8 mouse cellular contexts compared by ENCODE assay signal in the genomic region with DNA sequence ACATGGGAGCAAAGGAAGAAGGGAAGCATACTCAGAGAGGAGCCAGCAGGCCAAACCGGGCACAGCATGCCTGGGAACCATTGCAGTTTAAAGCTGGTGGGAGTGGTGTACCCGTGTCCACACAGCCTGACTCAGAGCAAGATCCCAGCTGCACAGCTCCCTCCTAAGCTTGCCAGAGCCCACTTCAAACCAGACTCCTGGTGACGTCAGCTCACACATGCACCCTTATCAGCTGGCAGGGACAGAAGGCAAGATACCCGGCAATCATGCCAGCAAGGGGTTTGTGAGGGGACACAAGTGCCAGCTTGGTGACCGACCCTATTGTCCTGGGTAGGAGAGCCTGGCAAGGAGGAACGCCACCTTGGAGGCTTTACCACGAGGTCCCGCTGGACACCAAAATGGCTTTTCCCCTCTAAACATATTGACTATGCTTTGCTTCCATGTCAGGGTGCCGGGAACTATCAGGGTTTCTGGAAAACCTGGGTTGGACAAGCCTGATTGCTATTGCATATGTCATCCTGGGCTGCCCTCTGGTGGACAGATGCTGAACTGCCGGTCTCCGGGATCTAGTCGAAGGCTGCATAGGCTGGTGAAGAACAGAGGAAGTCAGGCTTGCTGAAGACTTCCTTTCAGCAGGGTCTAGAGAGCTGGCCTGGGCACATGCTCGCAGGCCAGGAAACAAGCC. TPM values are rescaled to one million over a fixed set of nuclear protein-coding genes. Genes with fewer than 3 reads are reported as not detected.
DNase-seq lines count a peak whose midpoint lies in the region; ATAC-seq and TF ChIP-seq lines count a peak whose summit lies in the region.

No protein-coding gene starts in this region.

- peaks cover 0 to 31% of the 10 kb centered on the region in 2 experiments; a peak in 2 of 4 replicates for H3K4me1 ChIP-seq in ES-E14 (ENCODE audit: control insufficient read depth in 2 of 2, insufficient read depth in 2 of 2, low read length in 2 of 2, poor library complexity in 1 of 2)
- peaks cover 22% of the 10 kb centered on the region for H3K4me1 ChIP-seq in forebrain, postnatal 0 days (ENCODE audit: insufficient read depth)
- peaks cover 15% of the 10 kb centered on the region for H3K4me1 ChIP-seq in lung, embryonic 15.5 days
- no peaks in the 10 kb centered on the region for H3K4me1 ChIP-seq in thymus, adult 2 months (replicated peaks; ENCODE audit: control insufficient read depth, insufficient read depth, low read length)

- DNase-seq in ES-E14 (ENCODE audit: low read depth, low spot score), result peak; percentile 89
- peak; percentile 98 to 99 for DNase-seq in cerebellum, adult 18-20 months
- DNase-seq in forebrain, postnatal 0 days, result peak; percentile 98
- DNase-seq in heart, postnatal 4 days, result peak; percentile 99
- DNase-seq in layer of hippocampus, adult 2 months (ENCODE audit: low spot score in 2 of 2), result peak; percentile 95 to 100
- peak; percentile 71 for DNase-seq in ovary, adult 18-20 months (ENCODE audit: low spot score)
- peak; percentile 90 for DNase-seq in thymus, adult 2 months

- H3K36me3 ChIP-seq in ES-E14 (ENCODE audit: control insufficient read depth, insufficient read depth, low read length, poor library complexity, severe bottlenecking), result no peaks in the 10 kb centered on the region
- no peaks in the 10 kb centered on the region; the same call in 1 of the 2 replicates for H3K36me3 ChIP-seq in forebrain, postnatal 0 days (ENCODE audit: insufficient read depth)
- H3K36me3 ChIP-seq in lung, embryonic 15.5 days, result no peaks in the 10 kb centered on the region
- H3K36me3 ChIP-seq in thymus, adult 2 months (ENCODE audit: control insufficient read depth, insufficient read depth, low read length), result no peaks in the 10 kb centered on the region

- ATAC-seq in forebrain, postnatal 0 days, result peak; percentile 84
- peak; percentile 36; the same call in 1 of the 2 replicates for ATAC-seq in lung, embryonic 15.5 days (ENCODE audit: borderline replicate concordance, extremely low read depth, low FRiP score, low TSS enrichment)

- TF ChIP-seq CTCF in forebrain, postnatal 0 days (IDR thresholded peaks at IDR 0.05; ENCODE audit: low read depth), result peak; percentile 99
- TF ChIP-seq CTCF in layer of hippocampus, adult 2 months (conservative IDR thresholded peaks at IDR 0.05), result peak; percentile 99
- TF ChIP-seq CTCF in thymus, adult 2 months (IDR thresholded peaks at IDR 0.05; ENCODE audit: borderline replicate concordance, control insufficient read depth, extremely low read depth, insufficient read depth, low read length, poor library complexity), result peak; percentile 74; the same call in 1 of the 2 replicates

- H3K27ac ChIP-seq in ES-E14 (ENCODE audit: insufficient read depth, low read depth, low read length, poor library complexity, severe bottlenecking), result no peak overlapping the region
- peak overlapping the region; percentile 90 for H3K27ac ChIP-seq in forebrain, postnatal 0 days (ENCODE audit: low read depth, low read length)
- peak overlapping the region; percentile 95 for H3K27ac ChIP-seq in layer of hippocampus, adult 2 months
- no peak overlapping the region for H3K27ac ChIP-seq in lung, embryonic 15.5 days
- no peak overlapping the region for H3K27ac ChIP-seq in thymus, adult 2 months (ENCODE audit: control insufficient read depth, insufficient read depth, low read length)

- in situ Hi-C loops in ES-E14 (cut with MboI; ENCODE audit: low sequenced_read_pairs in 2 of 2, unreplicated experiment in 2 of 2), result loop anchor here in 1 of 2 experiments (5.0 to 10.0 kb wide), 2 partner anchors 69 to 177 kb away; no protein-coding TSS in a partner anchor

- H3K4me3 ChIP-seq in ES-E14 (ENCODE audit: insufficient read depth in 1 of 2, low read depth in 1 of 2, low read length in 2 of 2, poor library complexity in 1 of 2, severe bottlenecking in 1 of 2), result no peak overlapping the region
- peak overlapping the region; percentile 27 for H3K4me3 ChIP-seq in forebrain, postnatal 0 days (ENCODE audit: low read depth, low read length)
- H3K4me3 ChIP-seq in layer of hippocampus, adult 2 months, result peak overlapping the region; percentile 47
- no peak overlapping the region for H3K4me3 ChIP-seq in lung, embryonic 15.5 days
- no peak overlapping the region for H3K4me3 ChIP-seq in thymus, adult 2 months (ENCODE audit: control insufficient read depth, insufficient read depth, low read length)

- H3K9me3 ChIP-seq in ES-E14 (ENCODE audit: control insufficient read depth, insufficient read depth, low read depth, low read length), result no peaks in the 10 kb centered on the region
- no peaks in the 10 kb centered on the region for H3K9me3 ChIP-seq in forebrain, postnatal 0 days (ENCODE audit: low read length)
- H3K9me3 ChIP-seq in lung, embryonic 15.5 days, result no peaks in the 10 kb centered on the region

- no peaks in the 10 kb centered on the region for H3K27me3 ChIP-seq in forebrain, postnatal 0 days (ENCODE audit: insufficient read depth, low read length)
- peaks cover 30% of the 10 kb centered on the region for H3K27me3 ChIP-seq in lung, embryonic 15.5 days
- H3K27me3 ChIP-seq in thymus, adult 2 months (ENCODE audit: control insufficient read depth, insufficient read depth, low read length), result no peaks in the 10 kb centered on the region; the same call in 1 of the 2 replicates

- 3% methylated on average over 13 of the region's 13 CpGs for WGBS in forebrain, postnatal 0 days
- 4% methylated on average over 13 of the region's 13 CpGs for WGBS in lung, embryonic 15.5 days
- 12% methylated on average over 13 of the region's 13 CpGs for WGBS in thymus, adult 2 months

- peak overlapping the region; percentile 63 for H3K4me2 ChIP-seq in forebrain, postnatal 0 days (ENCODE audit: low read depth)
- H3K4me2 ChIP-seq in lung, embryonic 15.5 days, result peak overlapping the region; percentile 46

- H3K9ac ChIP-seq in ES-E14 (ENCODE audit: insufficient read depth, low read depth, low read length, poor library complexity, severe bottlenecking), result no peak overlapping the region
- H3K9ac ChIP-seq in forebrain, postnatal 0 days, result peak overlapping the region; percentile 40
- no peak overlapping the region for H3K9ac ChIP-seq in lung, embryonic 15.5 days

- no peak for TF ChIP-seq POLR2A in thymus, adult 2 months (IDR thresholded peaks at IDR 0.05; ENCODE audit: control insufficient read depth, extremely low read depth, insufficient read depth, low read length, poor library complexity)

TF ChIP-seq in ES-E14, 5 proteins besides CTCF, POLR2A, EP300 and RAD21:
- TF ChIP-seq HCFC1 (IDR thresholded peaks at IDR 0.05; ENCODE audit: borderline replicate concordance, insufficient read depth, low read length) (no peak), ZC3H11A (IDR thresholded peaks at IDR 0.05; ENCODE audit: borderline replicate concordance, low read depth, low read length) (peak; percentile 52; the same call in 1 of the 2 replicates), MAFK (IDR thresholded peaks at IDR 0.05; ENCODE audit: insufficient read depth, low read depth, low read length) (no peak), CHD2 (IDR thresholded peaks at IDR 0.05; ENCODE audit: low read depth, low read length) (no peak), ZNF384 (IDR thresholded peaks at IDR 0.05; ENCODE audit: low read depth, low read length) (no peak)
TF ChIP-seq in ES-E14: peak in this region for 1.

RNA-seq across cellular contexts. Expression of gene Gm13090, which starts 52.0 kb away (rescaled TPM):
- total RNA-seq in ES-E14 (2012; rRNA removed), result not detected in 2 replicates
- not detected in 2 replicates for total RNA-seq in forebrain, postnatal 0 days (2014; rRNA removed)
- not detected in 2 replicates for polyA plus RNA-seq in forebrain, postnatal 0 days (2015; fragmentation: Nextera tagmentation; extraction: Ambion mirVana)
- not detected for total RNA-seq in heart, postnatal 4 days (2021)
- total RNA-seq in layer of hippocampus, adult 2 months (2021), result not detected
- polyA plus RNA-seq in lung, embryonic 15.5 days (2015; fragmentation: Nextera tagmentation; extraction: Ambion mirVana), result not detected in 2 replicates
- not detected in 2 replicates for polyA plus RNA-seq in thymus, adult 2 months (2012; rRNA removed)

Comparison
In these comparisons a context has a peak if more than half of its experiments do, and no peak if none do; other contexts are left out.
1. H3K27ac ChIP-seq: peak in forebrain, postnatal 0 days (single experiment) and layer of hippocampus, adult 2 months (single experiment); none in ES-E14 (single experiment), lung, embryonic 15.5 days (single experiment) and thymus, adult 2 months (single experiment).
2. H3K4me3 ChIP-seq: peak in forebrain, postnatal 0 days (single experiment) and layer of hippocampus, adult 2 months (single experiment); none in ES-E14 (0 of 2), lung, embryonic 15.5 days (single experiment) and thymus, adult 2 months (single experiment).
3. Peak in every context shown above with its lines, with median percentiles within 50 percentile points of each other: DNase-seq and CTCF ChIP-seq.